Mouse (Mus musculus) megakaryocyte progenitor cell, adult 5-6 weeks (primary cell): ENCODE results near the gene Tbc1d4. TPM values are rescaled to one million over a fixed set of nuclear protein-coding genes. Genes with fewer than 3 reads are reported as not detected.

Experiments used
- ATAC-seq: replicated peaks from 2 replicates; pipeline ENCODE4 v1.8.0; 2016; ENCODE audit warnings: mild to moderate bottlenecking, moderate TSS enrichment, inconsistent platforms; ENCODE audit not compliant: poor library complexity
- total RNA-seq, 2 experiments: library from RNA; stranded (forward) in 1 of 2; stranded (reverse) in 1 of 2; fragments of 157-497, 149-512 nt in 1 of 2; fragments of 200-1000 nt in 1 of 2; gene quantifications; 2 replicates each; pipeline versions ENCODE4 v1.2.3 to v1.2.4; 2015 to 2017

The Tbc1d4 gene
- total RNA-seq, 2 experiments from 2014 or later, result 7.5 to 11.5 TPM

- no peak for ATAC-seq
These were observed 71.6 kb downstream of the Tbc1d4 start for GRCm38 (mm10) chr14:101537413-101537812.

GRCm38 (mm10) chr14:101532090-101532695, 76.8 kb downstream of the Tbc1d4 start:
- no peak for ATAC-seq

- no peak for ATAC-seq
These were observed 78.5 kb downstream of the Tbc1d4 start for GRCm38 (mm10) chr14:101530455-101530854.

GRCm38 (mm10) chr14:101529194-101529593, 79.8 kb downstream of the Tbc1d4 start:
- ATAC-seq, result peak; percentile 54

GRCm38 (mm10) chr14:101527420-101527996, 81.5 kb downstream of the Tbc1d4 start:
- no peak for ATAC-seq

GRCm38 (mm10) chr14:101526478-101526877, 82.5 kb downstream of the Tbc1d4 start:
- no peak for ATAC-seq

GRCm38 (mm10) chr14:101519964-101520363, 89.0 kb downstream of the Tbc1d4 start:
- peak; percentile 45 for ATAC-seq

GRCm38 (mm10) chr14:101518259-101518658, 90.7 kb downstream of the Tbc1d4 start:
- no peak for ATAC-seq

GRCm38 (mm10) chr14:101517801-101518200, 91.2 kb downstream of the Tbc1d4 start:
- no peak for ATAC-seq

GRCm38 (mm10) chr14:101517341-101517740, 91.7 kb downstream of the Tbc1d4 start:
- ATAC-seq, result peak; percentile 68

- ATAC-seq, result no peak
These were observed 92.1 kb downstream of the Tbc1d4 start for GRCm38 (mm10) chr14:101516864-101517263.

- ATAC-seq, result peak; percentile 77
These were observed 93.0 kb downstream of the Tbc1d4 start for GRCm38 (mm10) chr14:101516031-101516430.

GRCm38 (mm10) chr14:101515271-101515670, 93.7 kb downstream of the Tbc1d4 start:
- ATAC-seq, result no peak

GRCm38 (mm10) chr14:101514557-101514971, 94.4 kb downstream of the Tbc1d4 start:
- ATAC-seq, result no peak

GRCm38 (mm10) chr14:101513163-101513562, 95.8 kb downstream of the Tbc1d4 start:
- ATAC-seq, result no peak

GRCm38 (mm10) chr14:101511410-101511809, 97.6 kb downstream of the Tbc1d4 start:
- no peak for ATAC-seq

GRCm38 (mm10) chr14:101510540-101511313, 98.3 kb downstream of the Tbc1d4 start:
- peak; percentile 40 for ATAC-seq

GRCm38 (mm10) chr14:101509759-101510158, 99.2 kb downstream of the Tbc1d4 start:
- peak; percentile 48; the same call in 1 of the 2 replicates for ATAC-seq

- no peak for ATAC-seq
These were observed 101.0 kb downstream of the Tbc1d4 start for GRCm38 (mm10) chr14:101507956-101508355.

- no peak for ATAC-seq
These were observed 101.8 kb downstream of the Tbc1d4 start for GRCm38 (mm10) chr14:101507146-101507545.

GRCm38 (mm10) chr14:101505805-101506204, 103.2 kb downstream of the Tbc1d4 start:
- no peak for ATAC-seq
